Mouse (Mus musculus): Measurements from ENCODE around the gene Bbs9.

Bbs9 gene

DNA sequence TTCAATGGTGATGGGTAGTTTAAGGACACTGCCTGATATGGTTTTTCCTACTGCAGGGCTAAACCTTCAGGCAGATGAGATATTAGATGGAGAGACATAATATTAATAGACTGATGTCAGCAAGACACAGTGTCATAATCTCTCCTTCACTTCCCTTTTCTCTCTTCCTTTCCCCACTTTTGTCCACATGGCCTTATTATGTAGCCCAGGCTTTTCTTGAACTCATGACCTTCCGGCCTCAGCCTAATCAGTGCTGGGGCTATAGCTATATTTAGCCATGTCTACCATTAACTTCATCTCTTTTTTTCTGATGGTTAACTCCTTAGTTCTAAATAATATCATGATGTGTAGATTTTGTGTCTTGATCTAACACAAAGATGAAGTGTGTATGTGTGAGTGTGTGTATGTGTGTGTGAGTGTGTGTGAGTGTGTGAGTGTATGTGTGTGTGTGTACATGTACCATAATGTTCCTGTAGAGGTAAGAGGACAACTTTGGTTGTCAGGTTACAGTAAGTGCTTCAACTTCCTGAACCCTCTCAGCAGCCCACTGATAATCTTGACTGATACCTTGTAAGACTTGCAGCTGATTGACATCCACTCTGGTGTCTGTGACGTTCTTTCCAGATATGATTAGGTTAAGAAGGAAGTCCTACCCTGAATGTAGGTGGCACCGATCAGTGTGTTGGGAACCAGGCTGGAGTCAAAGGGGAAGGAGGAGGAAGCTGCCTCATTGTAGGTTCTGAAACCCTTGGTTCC, 55.4 kb downstream of the Bbs9 start:
- in situ Hi-C loops (cut with MboI, MseI) = no loop called here

DNA sequence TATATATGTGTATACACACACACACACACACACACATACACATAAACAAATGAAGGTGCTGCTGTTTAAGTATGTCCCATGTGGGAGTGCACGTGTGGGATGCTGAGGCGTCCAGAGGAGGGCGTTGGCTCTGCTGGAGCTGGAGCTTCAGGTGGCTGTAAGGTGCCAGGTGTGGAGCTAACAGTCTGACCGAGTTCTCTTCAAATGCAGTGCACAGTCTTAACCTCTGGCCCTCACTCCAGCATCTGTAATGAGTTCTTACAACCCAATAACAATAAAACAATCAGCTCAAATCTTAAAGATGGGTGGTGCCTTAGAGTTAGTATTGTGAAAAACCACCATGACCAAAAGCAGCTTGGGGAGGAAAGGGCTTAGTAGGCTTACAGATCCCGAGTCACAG, 56.6 kb downstream of the Bbs9 start:
- in situ Hi-C loops (cut with MboI, MseI) = no loop called here

DNA sequence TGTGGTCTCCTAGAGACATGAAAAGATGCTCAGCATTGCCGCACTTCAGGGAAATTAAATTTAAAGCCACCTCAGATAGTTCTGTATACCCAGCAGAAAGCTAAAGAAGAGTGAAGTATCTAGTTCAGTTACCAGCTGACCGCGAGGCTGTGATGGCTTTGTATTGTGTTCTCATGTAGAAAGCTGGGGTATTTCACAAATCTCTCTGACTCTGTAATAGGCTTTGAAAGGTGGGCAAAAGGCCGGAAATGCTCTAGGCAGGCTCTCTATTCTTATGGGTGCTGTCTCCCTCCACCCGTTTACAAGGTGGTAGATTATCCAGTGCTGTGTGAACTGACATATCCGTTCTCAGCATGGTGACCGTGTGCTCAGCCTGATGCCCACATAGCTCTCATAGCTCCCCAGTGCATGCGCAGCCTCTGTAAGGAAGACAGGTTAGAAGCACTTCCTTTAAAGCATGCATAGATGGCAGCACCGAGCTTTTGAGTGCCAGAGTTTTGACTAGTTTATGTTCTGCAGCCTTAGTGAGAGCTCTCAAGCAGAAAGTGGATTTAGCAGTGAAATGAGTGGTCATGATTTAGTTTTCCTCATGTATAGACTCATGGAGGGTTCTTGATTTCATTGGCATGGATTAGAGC, 57.4 kb downstream of the Bbs9 start:
- in situ Hi-C loops (cut with MboI, MseI) = no loop called here

GRCm38 (mm10) chr9:22537767-22538373, 62.4 kb downstream of the Bbs9 start:
- in situ Hi-C loops (cut with MboI, MseI) = no loop called here

DNA sequence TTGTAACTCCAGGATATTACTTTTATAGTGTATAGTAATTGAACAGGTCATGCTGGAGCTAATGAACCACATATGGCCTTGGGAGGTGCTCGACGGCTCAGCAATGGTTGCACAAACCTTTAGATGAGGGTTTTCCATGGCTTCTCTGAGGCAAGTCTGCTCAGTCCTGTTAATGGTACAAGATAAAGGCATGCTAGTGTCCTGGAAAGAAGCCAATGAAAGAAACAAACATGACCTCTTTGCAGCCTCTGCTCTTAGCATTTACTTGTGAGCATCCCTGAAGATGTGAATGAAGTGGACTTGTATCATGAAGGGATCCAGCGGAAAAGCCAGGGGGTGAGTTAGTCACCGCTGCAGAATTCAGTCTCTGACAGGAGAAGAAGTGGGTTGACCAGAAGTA, 64.0 kb downstream of the Bbs9 start:
- in situ Hi-C loops (cut with MboI, MseI) = no loop called here

DNA sequence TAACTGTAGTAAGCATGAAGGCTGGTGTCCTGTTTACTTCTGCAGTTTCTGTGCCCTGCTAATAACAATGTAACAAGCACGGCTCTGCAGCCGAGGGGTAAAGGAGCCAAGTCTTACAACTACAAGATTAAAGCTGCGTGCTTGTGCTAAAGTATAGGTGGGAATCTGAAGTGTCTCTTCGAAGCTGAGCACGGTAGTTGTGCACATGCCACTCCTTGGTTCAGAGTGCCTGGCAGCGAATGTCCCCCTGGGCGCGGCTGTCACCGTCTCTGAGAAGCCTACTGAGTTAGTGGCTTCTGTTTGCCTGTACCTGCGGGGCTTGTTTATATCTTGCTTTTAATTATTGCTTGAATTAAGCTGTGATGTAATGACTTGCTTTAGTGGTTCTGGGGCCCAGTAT, 65.6 kb downstream of the Bbs9 start:
- in situ Hi-C loops (cut with MboI, MseI) = no loop called here

- in situ Hi-C loops (cut with MboI, MseI) = no loop called here
Observed at GRCm38 (mm10) chr9:22543467-22543866, 68.0 kb downstream of the Bbs9 start.

DNA sequence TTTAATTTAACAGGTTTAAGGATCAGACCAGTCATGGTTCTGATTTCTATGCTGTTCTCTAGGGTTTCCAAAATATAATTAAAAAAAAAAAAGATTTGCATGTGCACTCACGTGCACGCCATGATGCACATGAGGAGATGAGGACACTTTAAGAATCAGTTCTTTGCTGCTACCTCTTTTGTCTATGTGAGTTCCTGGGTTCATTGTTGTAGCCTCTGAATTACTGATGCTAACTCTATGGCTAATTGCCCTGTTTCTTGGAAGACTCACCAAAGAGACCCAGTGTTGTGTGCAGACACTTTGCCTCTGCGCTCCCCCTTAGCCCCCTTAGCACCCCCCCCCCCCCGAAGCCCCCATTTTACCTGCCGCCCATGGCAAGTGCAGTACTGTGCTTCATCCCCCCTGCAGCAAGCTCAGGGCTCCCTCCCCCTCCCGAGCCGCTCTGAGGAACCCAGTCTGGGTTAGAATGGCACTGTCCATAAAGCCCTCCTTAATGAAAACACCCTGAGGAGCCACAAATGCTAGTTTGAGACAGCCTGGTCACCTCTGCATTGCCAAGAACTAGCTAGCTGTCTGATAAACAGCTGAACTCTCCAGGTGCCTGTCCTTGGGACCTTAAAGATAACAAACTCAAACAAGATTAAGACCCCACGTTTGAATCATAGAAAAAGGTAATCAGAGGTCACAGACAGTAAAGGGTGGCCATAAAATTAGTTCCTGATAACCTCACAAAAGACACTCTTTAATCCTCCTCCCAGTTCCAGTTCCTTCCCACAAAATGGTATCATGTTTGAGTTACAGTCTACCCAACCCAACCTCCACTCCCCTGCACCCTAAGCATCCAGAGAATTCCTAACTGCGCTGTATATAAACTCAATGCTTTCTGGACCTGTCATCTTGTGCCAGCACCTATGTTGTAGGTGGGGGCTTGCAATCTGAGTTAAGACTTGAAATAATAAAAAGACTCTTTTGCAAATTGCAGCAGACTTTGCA, 69.1 kb downstream of the Bbs9 start:
- in situ Hi-C loops (cut with MboI, MseI) = no loop called here

DNA sequence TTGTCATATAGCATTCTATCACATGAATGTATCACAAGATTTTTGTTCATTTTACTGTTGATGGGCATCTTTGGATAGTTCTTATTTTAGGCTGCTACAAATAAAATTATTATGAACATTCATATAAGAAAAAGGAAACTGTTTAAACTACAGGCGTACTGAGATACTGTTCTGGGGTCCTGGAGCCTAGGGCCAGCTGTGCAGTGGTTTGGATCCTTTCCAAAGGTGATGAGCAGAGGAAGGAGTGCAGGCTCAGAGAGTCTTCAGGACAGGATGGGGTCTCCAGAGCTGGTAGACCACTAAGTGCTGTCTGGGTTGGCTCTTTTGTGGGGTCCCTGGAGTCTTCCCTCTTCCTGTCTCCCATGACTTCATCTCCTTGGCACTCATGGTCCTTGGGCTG, 75.8 kb downstream of the Bbs9 start:
- in situ Hi-C loops (cut with MboI, MseI) = loop anchor here (5.0 to 10.0 kb wide), 6 partner anchors 136 to 1554 kb away; no protein-coding TSS in a partner anchor

DNA sequence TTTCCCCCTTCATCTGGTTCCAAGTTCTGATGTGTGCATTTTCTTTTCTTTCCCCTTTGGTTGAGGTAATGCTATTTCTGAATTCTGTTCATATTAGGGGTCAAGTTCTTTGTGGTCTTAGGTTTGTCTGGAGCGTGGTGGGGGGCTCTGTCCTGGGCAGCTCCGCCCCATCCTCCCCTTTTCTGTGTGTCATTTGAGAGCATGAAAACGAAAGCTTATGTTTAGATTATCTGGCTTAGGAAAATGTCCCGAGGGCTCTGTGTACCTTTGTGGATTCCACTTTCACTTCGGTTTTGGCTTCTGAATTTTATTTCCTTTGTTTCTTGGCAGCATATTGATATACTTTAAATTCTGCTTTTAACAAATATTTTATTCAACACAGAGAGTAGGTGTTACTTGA, 80.6 kb downstream of the Bbs9 start:
- in situ Hi-C loops (cut with MboI, MseI) = loop anchor here (10.0 kb wide), 5 partner anchors 149 to 1549 kb away; no protein-coding TSS in a partner anchor

DNA sequence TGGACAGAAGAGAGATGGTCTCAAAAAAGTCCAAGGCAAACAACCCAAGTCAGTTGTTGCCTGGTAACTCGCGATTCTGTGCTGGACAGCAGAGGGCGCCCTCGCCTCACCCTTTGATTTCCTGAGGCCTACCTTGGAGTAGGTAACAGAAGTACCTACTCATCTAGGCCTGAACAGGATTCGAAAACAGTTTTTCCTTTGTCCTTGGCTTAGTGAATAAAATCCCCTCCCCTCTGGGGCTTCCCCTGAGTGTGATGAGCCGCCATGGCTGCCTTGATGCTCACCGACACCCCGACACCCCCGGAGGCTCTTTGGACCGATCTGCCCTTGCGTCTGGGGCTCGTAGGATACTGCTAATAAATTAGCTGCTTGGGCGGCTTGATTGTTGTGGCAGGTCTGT, 82.0 kb downstream of the Bbs9 start:
- in situ Hi-C loops (cut with MboI, MseI) = loop anchor here (10.0 kb wide), 5 partner anchors 147 to 1547 kb away; no protein-coding TSS in a partner anchor

DNA sequence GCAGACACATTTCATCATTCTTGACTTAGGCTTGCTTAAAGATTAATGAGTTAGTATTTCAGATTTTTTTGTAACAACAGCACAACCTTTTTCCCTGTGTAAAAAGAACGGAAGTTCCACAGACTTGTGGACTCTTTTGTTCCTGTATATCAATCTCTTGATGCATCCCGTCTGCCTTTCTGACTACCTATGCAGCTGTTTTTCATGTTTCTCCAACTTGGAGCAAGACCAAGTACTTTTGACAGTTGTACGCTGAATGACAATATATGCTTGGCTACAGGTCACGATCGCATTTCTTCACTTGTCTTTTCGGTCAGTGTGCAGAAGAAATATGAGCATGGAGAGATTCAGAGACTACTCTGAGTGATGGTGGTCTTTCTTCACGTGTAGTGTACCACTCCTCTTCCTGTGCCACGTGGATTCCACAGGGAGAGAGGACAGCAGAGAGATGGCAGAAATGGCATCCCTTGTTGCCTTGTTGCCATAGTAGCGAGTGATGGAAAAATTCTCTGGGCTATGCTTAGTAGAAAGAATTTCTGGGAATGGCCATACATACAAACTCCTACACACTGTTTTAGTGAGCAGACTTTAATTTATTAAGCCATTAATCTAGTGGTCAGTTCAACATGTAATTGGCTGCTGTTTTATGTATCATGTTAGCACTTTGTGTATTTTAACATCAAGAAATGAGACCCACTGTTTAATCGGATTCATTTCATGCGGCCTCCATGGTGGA, 88.3 kb downstream of the Bbs9 start:
- in situ Hi-C loops (cut with MboI, MseI) = loop anchor here in 1 of 2 experiments (5.0 kb wide), 1 partner anchor 454 kb away; no protein-coding TSS in a partner anchor

DNA sequence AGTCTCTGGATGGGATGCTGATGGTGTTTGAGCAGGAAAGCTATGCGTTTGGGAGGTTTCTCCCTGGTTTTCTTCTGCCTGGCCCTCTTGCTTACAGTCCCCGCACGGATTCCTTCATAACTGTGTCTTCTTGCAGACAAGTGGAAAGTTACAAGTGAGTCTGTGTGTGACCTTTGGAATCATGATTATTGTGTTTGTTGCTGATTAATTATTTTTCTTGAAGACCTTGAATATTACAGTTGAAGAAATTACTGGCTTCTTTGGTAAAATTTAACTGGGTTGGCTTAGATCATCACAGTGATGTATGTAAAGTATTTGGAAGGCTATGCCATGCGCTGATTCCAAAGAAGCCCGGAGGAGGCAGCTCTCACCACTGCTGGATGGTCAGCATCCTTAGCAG, 92.2 kb downstream of the Bbs9 start:
- in situ Hi-C loops (cut with MboI, MseI) = no loop called here

DNA sequence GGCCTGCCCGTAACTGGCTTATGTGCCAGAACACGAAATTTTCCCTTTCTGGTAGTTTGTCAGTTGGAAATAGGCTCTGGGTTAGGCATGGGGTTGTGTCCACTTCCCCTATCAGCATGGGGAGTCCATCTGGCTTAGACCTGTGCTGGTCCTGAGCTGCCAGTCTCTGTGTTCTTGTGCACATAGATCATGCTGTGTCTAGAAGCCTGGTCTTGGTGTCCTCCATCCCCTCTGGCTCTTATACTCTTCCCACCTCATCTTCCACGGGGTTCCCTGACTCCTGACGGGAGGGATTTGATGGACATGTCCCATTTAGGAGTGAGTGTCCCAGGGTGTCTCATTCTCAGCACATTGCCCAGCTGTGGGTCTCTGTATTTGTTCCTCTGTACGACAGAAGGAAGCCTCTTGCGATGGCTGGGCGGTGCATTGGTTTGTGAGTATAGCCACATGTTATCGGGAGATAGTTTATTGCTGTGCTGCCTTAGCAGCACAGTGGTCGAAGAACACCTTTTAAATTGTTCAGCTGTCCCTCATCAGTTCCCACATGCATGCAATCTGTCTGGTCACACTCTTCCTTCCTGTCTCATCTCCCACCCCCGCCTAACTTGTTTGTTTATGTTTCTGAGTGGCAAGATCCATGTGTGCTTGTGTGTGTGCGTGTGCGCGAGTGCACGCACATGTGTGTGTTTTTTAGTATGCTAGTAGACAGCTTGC, 101.1 kb downstream of the Bbs9 start:
- in situ Hi-C loops (cut with MboI, MseI) = no loop called here

DNA sequence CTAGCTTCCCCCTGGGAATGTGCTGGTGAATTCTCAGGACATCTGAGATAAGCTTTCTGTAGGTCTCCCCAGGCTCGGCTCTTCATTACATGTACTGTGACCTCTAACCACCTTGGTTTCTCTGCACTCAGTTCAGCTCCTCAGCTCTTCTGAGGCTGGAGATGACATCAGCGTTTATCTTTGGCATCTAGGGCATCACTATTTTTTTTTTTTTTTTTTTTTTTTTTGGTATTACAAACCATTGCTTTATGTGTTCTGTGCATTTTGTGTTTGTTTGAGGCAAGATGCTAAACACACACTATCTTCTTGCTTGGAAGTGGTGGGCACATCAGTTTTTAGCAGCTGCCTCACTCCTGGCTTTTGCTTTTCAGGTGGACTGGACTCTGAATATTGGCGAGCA, 102.8 kb downstream of the Bbs9 start:
- in situ Hi-C loops (cut with MboI, MseI) = no loop called here

DNA sequence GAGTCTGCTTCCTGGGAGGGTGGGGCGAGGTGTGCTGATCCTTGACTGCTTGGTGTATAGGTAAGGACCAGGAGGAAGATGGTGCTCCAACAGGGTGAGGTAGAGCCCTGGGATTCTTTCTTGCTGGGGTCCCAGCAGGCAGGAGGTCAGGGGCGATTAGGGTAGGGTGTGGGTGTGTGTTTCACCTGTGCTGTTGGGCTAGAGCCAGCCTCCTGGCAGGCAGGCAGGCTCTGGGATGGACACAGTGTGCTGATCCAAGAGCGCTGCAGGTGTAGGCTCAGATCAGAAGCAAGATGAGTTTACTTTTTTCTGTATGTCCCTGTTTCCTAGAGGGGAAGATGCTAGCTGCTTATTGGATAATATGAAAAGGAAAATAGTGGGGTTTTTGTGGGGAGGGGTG, 108.7 kb downstream of the Bbs9 start:
- in situ Hi-C loops (cut with MboI, MseI) = no loop called here

GRCm38 (mm10) chr9:22593032-22593431, 117.5 kb downstream of the Bbs9 start:
- in situ Hi-C loops (cut with MboI, MseI) = no loop called here

- in situ Hi-C loops (cut with MboI, MseI) = no loop called here
Observed at GRCm38 (mm10) chr9:22596650-22597049, 121.1 kb downstream of the Bbs9 start.

- in situ Hi-C loops (cut with MboI, MseI) = no loop called here
Observed at GRCm38 (mm10) chr9:22613271-22613824, 137.8 kb downstream of the Bbs9 start.

DNA sequence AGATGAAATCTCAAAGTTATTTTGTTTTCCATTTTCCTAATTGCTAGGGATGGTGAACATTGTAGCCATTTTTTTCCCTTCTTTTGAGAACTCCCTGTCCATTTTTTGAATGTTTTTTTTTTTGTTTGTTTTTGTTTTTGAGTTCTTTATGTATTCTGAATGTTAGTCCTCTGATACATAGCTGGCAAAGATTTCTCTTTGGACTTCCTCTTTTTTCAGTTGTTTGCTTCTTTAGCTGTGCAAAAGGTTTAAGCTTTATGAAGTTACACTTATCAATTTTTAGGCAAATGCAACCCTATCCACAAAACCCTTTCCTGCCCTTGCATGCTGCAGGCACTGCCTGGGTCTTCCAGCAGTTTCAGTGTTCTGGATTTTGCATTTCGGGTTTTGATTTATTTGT, 143.7 kb downstream of the Bbs9 start:
- in situ Hi-C loops (cut with MboI, MseI) = no loop called here

All from T-helper 17 cell (primary cell).